Comparison of ENCODE assay signal across 11 mouse cellular contexts in the genomic region with DNA sequence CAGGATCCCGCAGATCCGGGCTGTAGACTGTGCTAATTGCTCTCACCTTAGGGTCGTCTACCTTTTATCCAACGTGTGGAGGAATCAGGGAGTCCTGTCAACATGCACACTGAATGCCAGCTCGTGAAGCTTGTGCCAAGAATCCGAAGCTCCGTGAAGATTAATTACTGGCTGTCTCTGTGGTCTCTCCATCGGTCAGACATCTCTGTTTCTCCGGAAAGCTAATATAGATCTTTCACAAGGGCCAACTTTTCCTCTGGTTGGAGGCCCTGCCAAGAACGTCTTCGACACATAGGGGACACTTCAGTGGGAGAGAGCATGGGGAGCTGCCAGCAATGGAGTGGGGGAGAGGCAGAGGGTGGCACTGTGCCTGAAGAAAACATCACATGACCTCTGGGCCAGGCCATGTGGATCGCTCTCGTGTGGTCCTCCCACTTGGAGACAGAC. TPM values are rescaled to one million over a fixed set of nuclear protein-coding genes. Genes with fewer than 3 reads are reported as not detected.
A peak's percentile ranks its signal among the peaks of the same experiment; 100 is the strongest.
DNase-seq lines count a peak whose midpoint lies in the region; ATAC-seq and TF ChIP-seq lines count a peak whose summit lies in the region.
"Had no signal": no experiment of that assay in that cellular context is flagged by ENCODE, and none has a peak within 500 bp of the region (broad histone marks: within the 10 kb centered on the region; RNA-seq: fewer than 3 reads in every experiment).

No protein-coding gene starts in this region.

- H3K79me2 ChIP-seq in heart, adult 2 months (replicated peaks; ENCODE audit: control insufficient read depth, insufficient read depth, low read length) = no peaks in the 10 kb centered on the region

- ATAC-seq in neural tube, embryonic 13.5 days (ENCODE audit: low read depth) = peak; percentile 40; the same call in 1 of the 2 replicates
- ATAC-seq in hindbrain, embryonic 16.5 days = peak; percentile 82
- ATAC-seq in granulocyte monocyte progenitor cell, adult 5-6 weeks (replicated peaks; ENCODE audit: poor library complexity, severe bottlenecking) = no peak
- ATAC-seq: forebrain, postnatal 0 days; liver, postnatal 0 days had no signal

- no peak overlapping the region for H3K4me3 ChIP-seq in heart, adult 2 months
- no peak overlapping the region for H3K4me3 ChIP-seq in neural tube, embryonic 13.5 days
- H3K4me3 ChIP-seq in hindbrain, embryonic 16.5 days (ENCODE audit: low read length) = no peak overlapping the region
- H3K4me3 ChIP-seq: limb, embryonic 10.5 days had no signal

- TF ChIP-seq EP300 in heart, adult 2 months (IDR thresholded peaks at IDR 0.05; ENCODE audit: insufficient read depth, low read depth, low read length) = 0 out of 2 replicates have a peak, but pooled peaks have one; percentile 21

- no peak for TF ChIP-seq POLR2A in heart, adult 2 months (IDR thresholded peaks at IDR 0.05; ENCODE audit: insufficient read depth, low read depth, low read length)

- TF ChIP-seq CTCF in heart, adult 2 months (IDR thresholded peaks at IDR 0.05) = no peak

- H3K4me1 ChIP-seq in heart, adult 2 months (ENCODE audit: control insufficient read depth, insufficient read depth, low read length) = no peaks in the 10 kb centered on the region
- H3K4me1 ChIP-seq in neural tube, embryonic 13.5 days (replicated peaks) = no peaks in the 10 kb centered on the region; the same call in 1 of the 2 replicates
- no peaks in the 10 kb centered on the region for H3K4me1 ChIP-seq in hindbrain, embryonic 16.5 days (ENCODE audit: control insufficient read depth, insufficient read depth, low read depth, low read length)
- H3K4me1 ChIP-seq: limb, embryonic 10.5 days had no signal

- no peak overlapping the region for H3K27ac ChIP-seq in heart, adult 2 months
- H3K27ac ChIP-seq in neural tube, embryonic 13.5 days (replicated peaks) = no peak overlapping the region
- H3K27ac ChIP-seq in hindbrain, embryonic 16.5 days (ENCODE audit: low read depth, low read length) = no peak overlapping the region
- H3K27ac ChIP-seq: limb, embryonic 10.5 days had no signal

- no peaks in the 10 kb centered on the region for H3K9me3 ChIP-seq in neural tube, embryonic 13.5 days
- no peaks in the 10 kb centered on the region for H3K9me3 ChIP-seq in hindbrain, embryonic 16.5 days (ENCODE audit: control insufficient read depth, low read length)
- H3K9me3 ChIP-seq: limb, embryonic 10.5 days had no signal

- H3K9ac ChIP-seq in heart, adult 2 months (ENCODE audit: low read depth, low read length) = no peak overlapping the region
- no peak overlapping the region for H3K9ac ChIP-seq in neural tube, embryonic 13.5 days
- H3K9ac ChIP-seq in hindbrain, embryonic 16.5 days (ENCODE audit: low read depth, low read length) = no peak overlapping the region
- H3K9ac ChIP-seq: forebrain, postnatal 0 days; liver, postnatal 0 days had no signal

- no peak overlapping the region for H3K4me2 ChIP-seq in neural tube, embryonic 13.5 days
- no peak overlapping the region for H3K4me2 ChIP-seq in hindbrain, embryonic 16.5 days (ENCODE audit: low read length)

- H3K27me3 ChIP-seq in heart, adult 2 months (ENCODE audit: control insufficient read depth, insufficient read depth, low read length) = no peaks in the 10 kb centered on the region
- no peaks in the 10 kb centered on the region for H3K27me3 ChIP-seq in neural tube, embryonic 13.5 days
- no peaks in the 10 kb centered on the region for H3K27me3 ChIP-seq in hindbrain, embryonic 16.5 days (replicated peaks; ENCODE audit: control insufficient read depth, insufficient read depth, low read length)

- no peaks in the 10 kb centered on the region for H3K36me3 ChIP-seq in heart, adult 2 months (ENCODE audit: control insufficient read depth, insufficient read depth, low read length)
- no peaks in the 10 kb centered on the region for H3K36me3 ChIP-seq in neural tube, embryonic 13.5 days
- no peaks in the 10 kb centered on the region for H3K36me3 ChIP-seq in hindbrain, embryonic 16.5 days (ENCODE audit: control insufficient read depth, insufficient read depth, low read length)
- H3K36me3 ChIP-seq: limb, embryonic 10.5 days had no signal

- WGBS in heart, adult 2 months = 46% methylated on average over 13 of the region's 13 CpGs
- WGBS in neural tube, embryonic 13.5 days = 74% methylated on average over 13 of the region's 13 CpGs
- 52% methylated on average over 13 of the region's 13 CpGs for WGBS in hindbrain, embryonic 16.5 days

- intact Hi-C loops in heart, adult 2 months (cut with DNase I) = loop anchor here (5.0 kb wide), 1 partner anchor 545 kb away; no protein-coding TSS in a partner anchor

- peak; percentile 33 to 44 for DNase-seq in heart, adult 2 months
- DNase-seq in heart, adult 11 months = no peak
- no peak for DNase-seq in neural tube, embryonic 10.5 days (ENCODE audit: extremely low spot score, low spot score)
- no peak for DNase-seq in kidney, adult 9 months
- DNase-seq: forebrain, postnatal 0 days; kidney, postnatal 10 days; liver, postnatal 0 days had no signal

RNA-seq across cellular contexts. Expression of a gene that starts 57.7 kb away (rescaled TPM):
- 1 to 10 TPM; 2.4 to 2.8 TPM for total RNA-seq in heart, adult 2 months (2021)
- polyA plus RNA-seq in heart, adult 2 months (2012; rRNA removed) = 3.2 and 4.3 TPM in 2 replicates
- polyA plus RNA-seq in neural tube, embryonic 13.5 days (2015; fragmentation: Nextera tagmentation; extraction: Ambion mirVana) = 17.4 and 18.8 TPM in 2 replicates
- 33.9 and 36.4 TPM in 2 replicates for polyA plus RNA-seq in hindbrain, embryonic 16.5 days (2015; fragmentation: Nextera tagmentation; extraction: Ambion mirVana)
- not detected in 2 replicates for total RNA-seq in granulocyte monocyte progenitor cell, adult 5-6 weeks (2014; fragmentation: Nextera tagmentation)
- 0.43 TPM in 1 of 2 replicates, not detected in the other for total RNA-seq in granulocyte monocyte progenitor cell, adult 5-6 weeks (2017)

Comparison
In these comparisons a context has a peak if more than half of its experiments do, and no peak if none do; other contexts are left out.
1. DNase-seq: peak in heart, adult 2 months (2 of 2); none in heart, adult 11 months (single experiment), neural tube, embryonic 10.5 days (single experiment) and kidney, adult 9 months (single experiment).